Comparison of ENCODE assay signal across 8 mouse cellular contexts in the genomic region with DNA sequence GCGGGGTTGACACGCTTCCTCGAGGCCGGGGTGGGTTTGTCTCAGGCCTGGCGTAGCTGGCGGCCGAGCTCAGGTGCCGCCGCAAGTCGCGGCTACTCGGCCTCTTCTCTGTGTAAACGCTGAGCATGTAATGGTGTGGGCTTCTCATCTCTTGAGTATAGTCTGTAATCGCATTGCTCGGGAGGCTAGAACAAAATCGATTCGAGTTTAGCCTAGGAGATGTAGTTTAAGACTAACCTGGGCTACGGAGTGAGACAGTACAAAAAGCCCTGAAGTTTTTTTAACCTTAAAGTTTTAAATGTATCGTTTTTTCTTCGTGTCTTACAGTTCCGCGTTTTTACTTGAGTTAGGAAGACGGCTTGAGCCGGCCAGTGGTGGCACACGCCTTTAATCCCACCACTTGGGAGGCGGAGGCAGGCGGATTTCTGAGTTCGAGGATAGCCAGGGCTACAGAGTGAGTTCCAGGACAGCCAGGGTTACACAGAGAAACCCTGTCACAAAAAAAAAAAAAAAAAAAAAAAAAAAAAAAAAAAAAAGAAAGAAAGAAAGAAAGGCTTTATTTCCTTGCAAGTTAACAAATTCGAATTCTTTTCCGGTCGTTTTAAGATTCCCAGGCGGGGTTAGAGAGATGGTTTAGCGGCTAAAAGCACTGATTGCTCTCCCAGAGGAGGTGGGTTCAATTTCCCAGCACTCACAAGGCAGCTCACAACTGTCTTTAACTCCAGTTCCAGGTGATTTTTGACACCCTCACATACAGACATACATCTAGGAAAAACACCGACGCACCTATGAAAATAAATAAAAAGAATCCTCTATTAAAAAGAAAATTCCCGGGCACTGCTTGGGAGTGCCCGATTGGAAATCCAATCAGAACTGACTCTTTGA. TPM values are rescaled to one million over a fixed set of nuclear protein-coding genes. Genes with fewer than 3 reads are reported as not detected.
DNase-seq lines count a peak whose midpoint lies in the region; ATAC-seq and TF ChIP-seq lines count a peak whose summit lies in the region.

No protein-coding gene starts in this region.

- no peak for DNase-seq in heart, adult 8-10 months (ENCODE audit: low spot score)
- DNase-seq in limb, embryonic 11.5 days (ENCODE audit: low spot score) = no peak
- DNase-seq in right cerebral cortex, postnatal 36 days (ENCODE audit: low spot score in 2 of 2) = no peak
- DNase-seq in cerebellum, adult 11 months = no peak

- peak; percentile 67 for ATAC-seq in heart, embryonic 12.5 days (ENCODE audit: insufficient number of reproducible peaks, low FRiP score)
- ATAC-seq in erythroid progenitor cell, adult 5-6 weeks (replicated peaks; ENCODE audit: low FRiP score, poor library complexity, severe bottlenecking) = peak; percentile 36; the same call in 1 of the 2 replicates
- peak; percentile 45; the same call in 1 of the 2 replicates for ATAC-seq in limb, embryonic 11.5 days (ENCODE audit: insufficient number of reproducible peaks, low FRiP score, low TSS enrichment, low read depth)
- ATAC-seq in neural tube, embryonic 15.5 days (ENCODE audit: low FRiP score) = peak; percentile 66; the same call in 1 of the 2 replicates

- H3K36me3 ChIP-seq in heart, embryonic 12.5 days = peaks cover 32% of the 10 kb centered on the region
- peaks cover 17% of the 10 kb centered on the region for H3K36me3 ChIP-seq in ES-Bruce4 (ENCODE audit: control insufficient read depth, insufficient read depth, low read length, poor library complexity, severe bottlenecking)
- H3K36me3 ChIP-seq in limb, embryonic 11.5 days (ENCODE audit: control insufficient read depth, insufficient read depth, low read length) = no peaks in the 10 kb centered on the region
- H3K36me3 ChIP-seq in neural tube, embryonic 15.5 days = peaks cover 19% of the 10 kb centered on the region

- no peak for TF ChIP-seq CTCF in ES-Bruce4 (IDR thresholded peaks at IDR 0.05; ENCODE audit: low read depth, low read length)

- peaks cover 19% of the 10 kb centered on the region for H3K4me1 ChIP-seq in heart, embryonic 12.5 days (replicated peaks)
- no peaks in the 10 kb centered on the region for H3K4me1 ChIP-seq in ES-Bruce4 (ENCODE audit: control insufficient read depth, insufficient read depth, low read length)
- no peaks in the 10 kb centered on the region for H3K4me1 ChIP-seq in limb, embryonic 11.5 days (ENCODE audit: control insufficient read depth, insufficient read depth, low read length)
- peaks cover 8% of the 10 kb centered on the region for H3K4me1 ChIP-seq in neural tube, embryonic 15.5 days

- H3K27ac ChIP-seq in heart, embryonic 12.5 days (ENCODE audit: poor library complexity, severe bottlenecking) = peak overlapping the region; percentile 83
- H3K27ac ChIP-seq in ES-Bruce4 (ENCODE audit: insufficient read depth, low read length) = peak overlapping the region; percentile 58; the same call in 1 of the 2 replicates
- H3K27ac ChIP-seq in limb, embryonic 11.5 days (replicated peaks; ENCODE audit: low read depth, low read length) = peak overlapping the region; percentile 77
- peak overlapping the region; percentile 42 for H3K27ac ChIP-seq in neural tube, embryonic 15.5 days (replicated peaks)

- WGBS in heart, embryonic 12.5 days = 8% methylated on average over 37 of the region's 37 CpGs
- 10% methylated on average over 37 of the region's 37 CpGs for WGBS in limb, embryonic 11.5 days
- WGBS in neural tube, embryonic 15.5 days = 9% methylated on average over 37 of the region's 37 CpGs

- peak overlapping the region; percentile 93 for H3K4me3 ChIP-seq in heart, embryonic 12.5 days
- H3K4me3 ChIP-seq in ES-Bruce4 (ENCODE audit: low read depth, low read length) = peak overlapping the region; percentile 97
- H3K4me3 ChIP-seq in limb, embryonic 11.5 days (ENCODE audit: low read depth, low read length) = peak overlapping the region; percentile 92
- peak overlapping the region; percentile 62 for H3K4me3 ChIP-seq in neural tube, embryonic 15.5 days (replicated peaks)

- H3K27me3 ChIP-seq in heart, embryonic 12.5 days (replicated peaks) = no peaks in the 10 kb centered on the region
- no peaks in the 10 kb centered on the region for H3K27me3 ChIP-seq in ES-Bruce4 (ENCODE audit: control insufficient read depth, insufficient read depth, low read length, poor library complexity, severe bottlenecking)
- no peaks in the 10 kb centered on the region for H3K27me3 ChIP-seq in limb, embryonic 11.5 days (ENCODE audit: control insufficient read depth, insufficient read depth, low read length)
- H3K27me3 ChIP-seq in neural tube, embryonic 15.5 days (replicated peaks) = no peaks in the 10 kb centered on the region

- no peak for TF ChIP-seq POLR2A in ES-Bruce4 (IDR thresholded peaks at IDR 0.05; ENCODE audit: insufficient read depth, low read length)

- no peaks in the 10 kb centered on the region; the same call in 1 of the 2 replicates for H3K9me3 ChIP-seq in heart, embryonic 12.5 days (replicated peaks)
- H3K9me3 ChIP-seq in ES-Bruce4 (replicated peaks; ENCODE audit: control insufficient read depth, insufficient read depth, low read length, poor library complexity, severe bottlenecking) = no peaks in the 10 kb centered on the region
- no peaks in the 10 kb centered on the region for H3K9me3 ChIP-seq in limb, embryonic 11.5 days (ENCODE audit: control insufficient read depth, low read length)
- no peaks in the 10 kb centered on the region for H3K9me3 ChIP-seq in neural tube, embryonic 15.5 days (replicated peaks)

- no peak for TF ChIP-seq EP300 in ES-Bruce4 (IDR thresholded peaks at IDR 0.05; ENCODE audit: insufficient read depth, low read depth, low read length)

- peak overlapping the region; percentile 79 for H3K4me2 ChIP-seq in heart, embryonic 12.5 days
- H3K4me2 ChIP-seq in limb, embryonic 11.5 days (ENCODE audit: low read depth, severe bottlenecking) = peak overlapping the region; percentile 58
- peak overlapping the region; percentile 93 for H3K4me2 ChIP-seq in neural tube, embryonic 15.5 days

- H3K9ac ChIP-seq in heart, embryonic 12.5 days = peak overlapping the region; percentile 87
- peak overlapping the region; percentile 99 for H3K9ac ChIP-seq in ES-Bruce4 (ENCODE audit: low read depth, poor library complexity, severe bottlenecking)
- H3K9ac ChIP-seq in limb, embryonic 11.5 days (ENCODE audit: low read length) = peak overlapping the region; percentile 87
- H3K9ac ChIP-seq in neural tube, embryonic 15.5 days (replicated peaks) = peak overlapping the region; percentile 47

RNA-seq across cellular contexts. Expression of a gene that starts 0.8 kb away (rescaled TPM):
- 137 and 152 TPM in 2 replicates for polyA plus RNA-seq in heart, embryonic 12.5 days (2016; fragmentation: Nextera tagmentation; extraction: Ambion mirVana)
- total RNA-seq in heart, adult 8-10 months (2022) = 1 to 10 TPM in 3 of 4 experiments, under 1 TPM in 1; 0.72 to 3.1 (median 1.5) TPM
- 246 and 258 TPM in 2 replicates for polyA plus RNA-seq in ES-Bruce4 (2011; ENCODE audit: insufficient read depth, insufficient read length, low read depth, missing spikeins)
- total RNA-seq in erythroid progenitor cell, adult 5-6 weeks (2015; ENCODE audit: low replicate concordance) = 893 and 1,097 TPM in 2 replicates
- 1,788 and 2,160 TPM in 2 replicates for total RNA-seq in erythroid progenitor cell, adult 5-6 weeks (2017; ENCODE audit: low replicate concordance)
- 150 and 152 TPM in 2 replicates for polyA plus RNA-seq in limb, embryonic 11.5 days (2014; fragmentation: Nextera tagmentation; extraction: Ambion mirVana)
- polyA plus RNA-seq in neural tube, embryonic 15.5 days (2015; fragmentation: Nextera tagmentation; extraction: Ambion mirVana) = 23.9 and 48.7 TPM in 2 replicates

RNA-seq across cellular contexts. Expression of a gene that starts 25.6 kb away (rescaled TPM):
- 11.1 and 12.4 TPM in 2 replicates for polyA plus RNA-seq in heart, embryonic 12.5 days (2016; fragmentation: Nextera tagmentation; extraction: Ambion mirVana)
- 1 to 10 TPM; 5.6 to 9.0 (median 7.2) TPM for total RNA-seq in heart, adult 8-10 months (2022)
- polyA plus RNA-seq in ES-Bruce4 (2011; ENCODE audit: insufficient read depth, insufficient read length, low read depth, missing spikeins) = 15.7 and 16.2 TPM in 2 replicates
- 23.4 and 28.5 TPM in 2 replicates for total RNA-seq in erythroid progenitor cell, adult 5-6 weeks (2015; ENCODE audit: low replicate concordance)
- total RNA-seq in erythroid progenitor cell, adult 5-6 weeks (2017; ENCODE audit: low replicate concordance) = 4.9 and 27.5 TPM in 2 replicates
- polyA plus RNA-seq in limb, embryonic 11.5 days (2014; fragmentation: Nextera tagmentation; extraction: Ambion mirVana) = 13.0 and 18.9 TPM in 2 replicates
- 27.8 and 28.9 TPM in 2 replicates for polyA plus RNA-seq in neural tube, embryonic 15.5 days (2015; fragmentation: Nextera tagmentation; extraction: Ambion mirVana)

RNA-seq across cellular contexts. Expression of a gene that starts 29.2 kb away (rescaled TPM):
- 6.1 and 8.9 TPM in 2 replicates for polyA plus RNA-seq in heart, embryonic 12.5 days (2016; fragmentation: Nextera tagmentation; extraction: Ambion mirVana)
- 1 to 10 TPM; 4.6 to 6.4 (median 5.3) TPM for total RNA-seq in heart, adult 8-10 months (2022)
- polyA plus RNA-seq in ES-Bruce4 (2011; ENCODE audit: insufficient read depth, insufficient read length, low read depth, missing spikeins) = 16.3 and 26.5 TPM in 2 replicates
- 3.8 and 12.6 TPM in 2 replicates for total RNA-seq in erythroid progenitor cell, adult 5-6 weeks (2015; ENCODE audit: low replicate concordance)
- 1.1 and 6.3 TPM in 2 replicates for total RNA-seq in erythroid progenitor cell, adult 5-6 weeks (2017; ENCODE audit: low replicate concordance)
- 10.5 and 11.0 TPM in 2 replicates for polyA plus RNA-seq in limb, embryonic 11.5 days (2014; fragmentation: Nextera tagmentation; extraction: Ambion mirVana)
- polyA plus RNA-seq in neural tube, embryonic 15.5 days (2015; fragmentation: Nextera tagmentation; extraction: Ambion mirVana) = 11.6 and 14.6 TPM in 2 replicates

RNA-seq across cellular contexts. Expression of a gene that starts 34.0 kb away (rescaled TPM):
- 43.0 and 43.4 TPM in 2 replicates for polyA plus RNA-seq in heart, embryonic 12.5 days (2016; fragmentation: Nextera tagmentation; extraction: Ambion mirVana)
- 10 to 100 TPM; 26.2 to 28.6 (median 27.2) TPM for total RNA-seq in heart, adult 8-10 months (2022)
- polyA plus RNA-seq in ES-Bruce4 (2011; ENCODE audit: insufficient read depth, insufficient read length, low read depth, missing spikeins) = 29.1 and 32.5 TPM in 2 replicates
- total RNA-seq in erythroid progenitor cell, adult 5-6 weeks (2015; ENCODE audit: low replicate concordance) = 28.8 and 31.9 TPM in 2 replicates
- total RNA-seq in erythroid progenitor cell, adult 5-6 weeks (2017; ENCODE audit: low replicate concordance) = 10.1 and 18.8 TPM in 2 replicates
- 47.4 and 49.0 TPM in 2 replicates for polyA plus RNA-seq in limb, embryonic 11.5 days (2014; fragmentation: Nextera tagmentation; extraction: Ambion mirVana)
- polyA plus RNA-seq in neural tube, embryonic 15.5 days (2015; fragmentation: Nextera tagmentation; extraction: Ambion mirVana) = 65.6 and 68.2 TPM in 2 replicates

RNA-seq across cellular contexts. Expression of a gene that starts 45.8 kb away (rescaled TPM):
- 20.5 and 21.0 TPM in 2 replicates for polyA plus RNA-seq in heart, embryonic 12.5 days (2016; fragmentation: Nextera tagmentation; extraction: Ambion mirVana)
- 10 to 100 TPM; 12.2 to 16.0 (median 15.2) TPM for total RNA-seq in heart, adult 8-10 months (2022)
- polyA plus RNA-seq in ES-Bruce4 (2011; ENCODE audit: insufficient read depth, insufficient read length, low read depth, missing spikeins) = 24.0 and 25.3 TPM in 2 replicates
- total RNA-seq in erythroid progenitor cell, adult 5-6 weeks (2015; ENCODE audit: low replicate concordance) = 1.4 and 2.5 TPM in 2 replicates
- 2.2 and 14.5 TPM in 2 replicates for total RNA-seq in erythroid progenitor cell, adult 5-6 weeks (2017; ENCODE audit: low replicate concordance)
- 34.7 and 38.0 TPM in 2 replicates for polyA plus RNA-seq in limb, embryonic 11.5 days (2014; fragmentation: Nextera tagmentation; extraction: Ambion mirVana)
- polyA plus RNA-seq in neural tube, embryonic 15.5 days (2015; fragmentation: Nextera tagmentation; extraction: Ambion mirVana) = 58.2 and 59.0 TPM in 2 replicates

Comparison
In these comparisons a context has a peak if more than half of its experiments do, and no peak if none do; other contexts are left out.
1. H3K9ac ChIP-seq: peak in every context shown above with its lines; median percentile 99 in ES-Bruce4; 87 in heart, embryonic 12.5 days; 87 in limb, embryonic 11.5 days; 47 in neural tube, embryonic 15.5 days.